ENCODE assay signal across 9 mouse cellular contexts in genomic region chr11:69767625-69767909, GRCm38 (mm10). TPM values are rescaled to one million over a fixed set of nuclear protein-coding genes. Genes with fewer than 3 reads are reported as not detected.
A peak's percentile ranks its signal among the peaks of the same experiment; 100 is the strongest.
DNase-seq lines count a peak whose midpoint lies in the region; ATAC-seq and TF ChIP-seq lines count a peak whose summit lies in the region.
"Had no signal": no experiment of that assay in that cellular context is flagged by ENCODE, and none has a peak within 500 bp of the region (broad histone marks: within the 10 kb centered on the region; RNA-seq: fewer than 3 reads in every experiment).

No protein-coding gene starts in this region.

- H3K9ac ChIP-seq in embryonic facial prominence, embryonic 14.5 days (ENCODE audit: low read depth, low read length): no peak overlapping the region
- peak overlapping the region; percentile 99; the same call in 1 of the 2 replicates for H3K9ac ChIP-seq in kidney, postnatal 0 days (ENCODE audit: low read depth, low read length)

- intact Hi-C loops in gastrocnemius, adult 2 months (cut with DNase I): no loop called here
- intact Hi-C loops in gastrocnemius, postnatal 14 days (cut with DNase I; ENCODE audit: low total_unique reads): no loop called here

- peak overlapping the region; percentile 94 for H3K4me3 ChIP-seq in gastrocnemius, adult 2 months
- no peak overlapping the region for H3K4me3 ChIP-seq in embryonic facial prominence, embryonic 14.5 days (ENCODE audit: low read depth, low read length)
- H3K4me3 ChIP-seq in kidney, postnatal 0 days (replicated peaks; ENCODE audit: low read depth, low read length): no peak overlapping the region

- no peaks in the 10 kb centered on the region for H3K36me3 ChIP-seq in embryonic facial prominence, embryonic 14.5 days (ENCODE audit: control insufficient read depth, insufficient read depth, low read length)
- no peaks in the 10 kb centered on the region for H3K36me3 ChIP-seq in kidney, postnatal 0 days (ENCODE audit: insufficient read depth, low read length)

- H3K27me3 ChIP-seq in embryonic facial prominence, embryonic 14.5 days (replicated peaks; ENCODE audit: control insufficient read depth, insufficient read depth, low read length): no peaks in the 10 kb centered on the region
- H3K27me3 ChIP-seq in kidney, postnatal 0 days (ENCODE audit: insufficient read depth, low read length): no peaks in the 10 kb centered on the region

- ATAC-seq in embryonic facial prominence, embryonic 14.5 days (ENCODE audit: low read depth): no peak
- ATAC-seq in kidney, postnatal 0 days (replicated peaks; ENCODE audit: low FRiP score, low read depth): no peak
- ATAC-seq in megakaryocyte progenitor cell, adult 5-6 weeks (replicated peaks; ENCODE audit: poor library complexity): no peak

- TF ChIP-seq CTCF in gastrocnemius, adult 2 months (IDR thresholded peaks at IDR 0.05): no peak
- TF ChIP-seq CTCF in kidney, postnatal 0 days (IDR thresholded peaks at IDR 0.05; ENCODE audit: low read depth): no peak

- no peak for DNase-seq in gastrocnemius, adult 2 months
- no peak for DNase-seq in gastrocnemius, postnatal 14 days
- no peak for DNase-seq in embryonic facial prominence, embryonic 14.5 days (ENCODE audit: low spot score)
- DNase-seq in kidney, postnatal 0 days (ENCODE audit: low spot score): peak; percentile 37
- DNase-seq in lung, postnatal 36 days: peak; percentile 71
- no peak for DNase-seq in MN1 (ENCODE audit: low spot score)
- DNase-seq in cerebellum, postnatal 36 days: no peak
- DNase-seq: right cerebral cortex, postnatal 14 days had no signal

- H3K4me2 ChIP-seq in embryonic facial prominence, embryonic 14.5 days (ENCODE audit: low read depth, low read length): peak overlapping the region; percentile 68; the same call in 1 of the 2 replicates
- peak overlapping the region; percentile 84 for H3K4me2 ChIP-seq in kidney, postnatal 0 days (ENCODE audit: low read length)

- H3K27ac ChIP-seq in gastrocnemius, adult 2 months: peak overlapping the region; percentile 99
- 0 out of 2 replicates have a peak overlapping the region, but pooled peaks have one; percentile 93 for H3K27ac ChIP-seq in embryonic facial prominence, embryonic 14.5 days (replicated peaks; ENCODE audit: low read depth, low read length)
- H3K27ac ChIP-seq in kidney, postnatal 0 days: peak overlapping the region; percentile 95; the same call in 1 of the 2 replicates

- no peaks in the 10 kb centered on the region for H3K9me3 ChIP-seq in embryonic facial prominence, embryonic 14.5 days (ENCODE audit: control insufficient read depth, low read length)
- no peaks in the 10 kb centered on the region for H3K9me3 ChIP-seq in kidney, postnatal 0 days (replicated peaks; ENCODE audit: low read length)

- WGBS in embryonic facial prominence, embryonic 14.5 days: 58% methylated on average over 4 of the region's 4 CpGs
- WGBS in kidney, postnatal 0 days: 43% methylated on average over 4 of the region's 4 CpGs

- H3K4me1 ChIP-seq in embryonic facial prominence, embryonic 14.5 days (ENCODE audit: control insufficient read depth, insufficient read depth, low read length): no peaks in the 10 kb centered on the region
- H3K4me1 ChIP-seq in kidney, postnatal 0 days (replicated peaks; ENCODE audit: insufficient read depth, low read length): peaks cover 12% of the 10 kb centered on the region; the same call in 1 of the 2 replicates

RNA-seq across cellular contexts. Expression of gene Zbtb4, which starts 1.9 kb away (rescaled TPM):
- total RNA-seq in gastrocnemius, adult 2 months (2021): 10 to 100 TPM; 29.3 to 35.9 TPM
- 10 to 100 TPM; 18.2 to 21.3 TPM for total RNA-seq in gastrocnemius, postnatal 14 days (2021)
- 3.5 and 3.9 TPM in 2 replicates for polyA plus RNA-seq in embryonic facial prominence, embryonic 14.5 days (2014; fragmentation: Nextera tagmentation; extraction: Ambion mirVana)
- 2.7 and 3.3 TPM in 2 replicates for polyA plus RNA-seq in kidney, postnatal 0 days (2015; fragmentation: Nextera tagmentation; extraction: Ambion mirVana)
- total RNA-seq in megakaryocyte progenitor cell, adult 5-6 weeks (2015): 1.3 and 1.5 TPM in 2 replicates
- total RNA-seq in megakaryocyte progenitor cell, adult 5-6 weeks (2017): 0.51 and 0.54 TPM in 2 replicates

RNA-seq across cellular contexts. Expression of gene Slc35g3, which starts 5.8 kb away (rescaled TPM):
- total RNA-seq in gastrocnemius, adult 2 months (2021): not detected
- not detected for total RNA-seq in gastrocnemius, postnatal 14 days (2021)
- 0.12 TPM in 1 of 2 replicates, not detected in the other for polyA plus RNA-seq in embryonic facial prominence, embryonic 14.5 days (2014; fragmentation: Nextera tagmentation; extraction: Ambion mirVana)
- polyA plus RNA-seq in kidney, postnatal 0 days (2015; fragmentation: Nextera tagmentation; extraction: Ambion mirVana): 0.17 TPM in 1 of 2 replicates, not detected in the other
- not detected in 2 replicates for total RNA-seq in megakaryocyte progenitor cell, adult 5-6 weeks (2015)
- total RNA-seq in megakaryocyte progenitor cell, adult 5-6 weeks (2017): not detected in 2 replicates

RNA-seq across cellular contexts. Expression of gene Polr2a, which starts 9.1 kb away (rescaled TPM):
- total RNA-seq in gastrocnemius, adult 2 months (2021): 10 to 100 TPM; 26.9 to 35.4 TPM
- total RNA-seq in gastrocnemius, postnatal 14 days (2021): 10 to 100 TPM; 36.4 to 39.1 TPM
- 39.3 and 39.7 TPM in 2 replicates for polyA plus RNA-seq in embryonic facial prominence, embryonic 14.5 days (2014; fragmentation: Nextera tagmentation; extraction: Ambion mirVana)
- polyA plus RNA-seq in kidney, postnatal 0 days (2015; fragmentation: Nextera tagmentation; extraction: Ambion mirVana): 19.0 and 21.0 TPM in 2 replicates
- total RNA-seq in megakaryocyte progenitor cell, adult 5-6 weeks (2015): 140 and 147 TPM in 2 replicates
- 21.0 and 34.4 TPM in 2 replicates for total RNA-seq in megakaryocyte progenitor cell, adult 5-6 weeks (2017)

RNA-seq across cellular contexts. Expression of gene Chrnb1, which starts 28.2 kb away (rescaled TPM):
- total RNA-seq in gastrocnemius, adult 2 months (2021): 10 to 100 TPM; 23.2 to 26.3 TPM
- 10 to 100 TPM; 75.5 to 80.7 TPM for total RNA-seq in gastrocnemius, postnatal 14 days (2021)
- polyA plus RNA-seq in embryonic facial prominence, embryonic 14.5 days (2014; fragmentation: Nextera tagmentation; extraction: Ambion mirVana): 28.4 and 29.4 TPM in 2 replicates
- 12.0 and 12.1 TPM in 2 replicates for polyA plus RNA-seq in kidney, postnatal 0 days (2015; fragmentation: Nextera tagmentation; extraction: Ambion mirVana)
- 0.24 and 1.6 TPM in 2 replicates for total RNA-seq in megakaryocyte progenitor cell, adult 5-6 weeks (2015)
- 0.04 and 0.44 TPM in 2 replicates for total RNA-seq in megakaryocyte progenitor cell, adult 5-6 weeks (2017)

RNA-seq across cellular contexts. Expression of gene Fgf11, which starts 34.1 kb away (rescaled TPM):
- 1 to 10 TPM; 3.9 to 4.7 TPM for total RNA-seq in gastrocnemius, adult 2 months (2021)
- 1 to 10 TPM; 6.6 to 8.0 TPM for total RNA-seq in gastrocnemius, postnatal 14 days (2021)
- 2.3 and 3.3 TPM in 2 replicates for polyA plus RNA-seq in embryonic facial prominence, embryonic 14.5 days (2014; fragmentation: Nextera tagmentation; extraction: Ambion mirVana)
- polyA plus RNA-seq in kidney, postnatal 0 days (2015; fragmentation: Nextera tagmentation; extraction: Ambion mirVana): 0.63 and 0.98 TPM in 2 replicates
- 0.22 and 0.52 TPM in 2 replicates for total RNA-seq in megakaryocyte progenitor cell, adult 5-6 weeks (2015)
- total RNA-seq in megakaryocyte progenitor cell, adult 5-6 weeks (2017): 0.21 and 0.41 TPM in 2 replicates

Comparison
In these comparisons a context has a peak if more than half of its experiments do, and no peak if none do; other contexts are left out.
1. DNase-seq: peak in kidney, postnatal 0 days (single experiment) and lung, postnatal 36 days (single experiment); none in gastrocnemius, adult 2 months (single experiment), gastrocnemius, postnatal 14 days (single experiment), embryonic facial prominence, embryonic 14.5 days (single experiment), MN1 (single experiment) and cerebellum, postnatal 36 days (0 of 2).
2. RNA of gene Zbtb4, which starts 1.9 kb away (total RNA-seq): 29.3 to 35.9 TPM in gastrocnemius, adult 2 months and 18.2 to 21.3 TPM in gastrocnemius, postnatal 14 days; 0.51 to 1.5 TPM in megakaryocyte progenitor cell, adult 5-6 weeks; every median in the first group is over 4 times any median in the second.
3. Peak in every context shown above with its lines, with median percentiles within 50 percentile points of each other: H3K27ac ChIP-seq.